Mouse (Mus musculus): ENCODE data around the gene Ubl4b. TPM values are rescaled to one million over a fixed set of nuclear protein-coding genes. Genes with fewer than 3 reads are reported as not detected.

Ubl4b gene
- polyA plus RNA-seq, 2 experiments = 0.31 TPM; not detected in 1

DNA sequence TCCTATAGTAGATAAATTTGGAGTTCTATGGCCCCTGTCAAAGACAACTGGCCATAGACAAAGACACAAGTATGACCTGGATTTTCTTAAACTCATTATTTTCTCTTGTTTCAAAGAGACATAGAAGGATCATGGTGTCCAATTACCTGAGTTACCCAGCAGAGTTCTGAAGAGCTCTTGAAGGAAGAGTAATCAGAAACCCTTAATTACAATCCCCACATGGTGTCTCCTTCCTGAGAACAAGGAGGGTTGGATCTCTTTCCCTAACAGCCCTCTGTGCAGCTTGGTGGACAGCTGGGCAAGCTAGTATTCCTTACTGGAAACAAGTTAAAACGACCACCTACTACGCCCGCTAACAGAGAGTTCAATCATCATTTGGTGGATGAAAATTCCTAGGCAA lies 43.5 kb downstream of the Ubl4b start:
- no peaks in the 10 kb centered on the region for H3K36me3 ChIP-seq (ENCODE audit: control insufficient read depth, insufficient read depth, low read length)
- DNase-seq (ENCODE audit: low spot score) (no peak), ATAC-seq (ENCODE audit: low FRiP score, low read depth) (no peak)
- 68% methylated on average over 3 of the region's 3 CpGs for WGBS
- peaks cover 12% of the 10 kb centered on the region for H3K4me1 ChIP-seq (ENCODE audit: control insufficient read depth, insufficient read depth, low read length)
- no peak overlapping the region for H3K9ac ChIP-seq (ENCODE audit: low read depth, low read length, severe bottlenecking)
- no peaks in the 10 kb centered on the region for H3K9me3 ChIP-seq (ENCODE audit: control insufficient read depth, low read length)
- no peak overlapping the region for H3K27ac ChIP-seq (replicated peaks; ENCODE audit: low read depth, low read length)
- H3K4me2 ChIP-seq (replicated peaks; ENCODE audit: low read depth, low read length, severe bottlenecking) = no peak overlapping the region
- no peak overlapping the region for H3K4me3 ChIP-seq (replicated peaks; ENCODE audit: low read length)
- H3K27me3 ChIP-seq (ENCODE audit: control insufficient read depth, insufficient read depth, low read length) = peaks cover 12% of the 10 kb centered on the region; the same call in 1 of the 2 replicates
- no peak for TF ChIP-seq POLR2A (IDR thresholded peaks at IDR 0.05; ENCODE audit: borderline replicate concordance, extremely low read depth, insufficient read depth, insufficient read length)

DNA sequence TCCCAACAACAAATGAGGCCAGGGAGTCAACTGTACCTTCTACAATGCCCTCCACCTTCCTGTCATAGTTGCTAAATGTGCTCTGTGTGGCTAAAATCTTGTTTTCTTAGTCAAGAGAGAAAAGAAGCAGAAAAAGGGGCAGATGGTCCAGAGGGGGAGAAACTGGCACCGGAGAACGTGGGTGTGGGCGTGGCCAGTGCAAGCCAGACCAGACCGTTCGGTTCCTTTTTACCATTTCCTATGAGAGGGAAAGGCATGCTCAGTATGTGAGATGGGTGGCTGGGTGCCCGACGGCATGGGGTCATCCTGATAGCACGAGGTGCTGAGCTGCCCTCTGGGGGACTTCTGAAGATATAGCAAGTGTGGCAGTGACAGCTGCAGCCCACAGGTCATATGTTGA lies 46.2 kb downstream of the Ubl4b start:
- no peaks in the 10 kb centered on the region for H3K27me3 ChIP-seq (ENCODE audit: control insufficient read depth, insufficient read depth, low read length)
- H3K36me3 ChIP-seq (ENCODE audit: control insufficient read depth, insufficient read depth, low read length) = no peaks in the 10 kb centered on the region
- no peaks in the 10 kb centered on the region for H3K9me3 ChIP-seq (ENCODE audit: control insufficient read depth, low read length)

GRCm38 (mm10) chr3:107507966-107508365 lies 46.9 kb downstream of the Ubl4b start:
- H3K9me3 ChIP-seq (ENCODE audit: control insufficient read depth, low read length) = no peaks in the 10 kb centered on the region
- H3K27ac ChIP-seq (replicated peaks; ENCODE audit: low read depth, low read length) = no peak overlapping the region
- H3K4me2 ChIP-seq (replicated peaks; ENCODE audit: low read depth, low read length, severe bottlenecking) = no peak overlapping the region
- H3K4me3 ChIP-seq (replicated peaks; ENCODE audit: low read length) = no peak overlapping the region
- peaks cover 22% of the 10 kb centered on the region for H3K4me1 ChIP-seq (ENCODE audit: control insufficient read depth, insufficient read depth, low read length)
- no peak for TF ChIP-seq POLR2A (IDR thresholded peaks at IDR 0.05; ENCODE audit: borderline replicate concordance, extremely low read depth, insufficient read depth, insufficient read length)
- H3K9ac ChIP-seq (ENCODE audit: low read depth, low read length, severe bottlenecking) = no peak overlapping the region
- DNase-seq (ENCODE audit: low spot score) = no peak
- 38% methylated on average over 9 of the region's 9 CpGs for WGBS
- H3K27me3 ChIP-seq (ENCODE audit: control insufficient read depth, insufficient read depth, low read length) = no peaks in the 10 kb centered on the region
- no peaks in the 10 kb centered on the region for H3K36me3 ChIP-seq (ENCODE audit: control insufficient read depth, insufficient read depth, low read length)
- ATAC-seq (ENCODE audit: low FRiP score, low read depth) = no peak

More for the DNA sequence above, 46.2 kb downstream of the Ubl4b start:
- Histone ChIP-seq H3K4me2 (replicated peaks; ENCODE audit: low read depth, low read length, severe bottlenecking) (no peak overlapping the region), H3K4me1 (ENCODE audit: control insufficient read depth, insufficient read depth, low read length) (peaks cover 22% of the 10 kb centered on the region), H3K27ac (replicated peaks; ENCODE audit: low read depth, low read length) (no peak overlapping the region), H3K9ac (ENCODE audit: low read depth, low read length, severe bottlenecking) (no peak overlapping the region), H3K4me3 (replicated peaks; ENCODE audit: low read length) (no peak overlapping the region)
- no peak for ATAC-seq (ENCODE audit: low FRiP score, low read depth)
- no peak for DNase-seq (ENCODE audit: low spot score)
- no peak for TF ChIP-seq POLR2A (IDR thresholded peaks at IDR 0.05; ENCODE audit: borderline replicate concordance, extremely low read depth, insufficient read depth, insufficient read length)
- 53% methylated on average over 8 of the region's 8 CpGs for WGBS

DNA sequence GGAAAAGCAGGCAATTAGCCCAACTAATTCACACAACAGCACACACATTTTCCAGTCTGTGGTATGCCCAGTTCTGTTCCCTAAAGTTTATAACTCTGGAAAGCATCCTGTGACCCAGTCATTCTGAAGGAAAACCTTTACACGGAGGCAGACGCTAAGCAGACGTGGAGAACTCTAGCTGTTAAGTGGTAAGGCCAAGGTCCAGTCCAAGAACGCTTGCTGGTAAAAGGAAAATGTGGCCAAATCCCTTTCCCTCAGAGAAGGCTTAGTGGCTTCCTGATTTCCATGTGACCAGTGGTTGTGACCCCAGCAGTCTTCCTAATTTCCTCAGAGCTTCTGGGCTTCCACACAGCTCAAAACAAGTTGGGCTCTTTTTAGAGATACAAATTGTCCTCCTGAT lies 48.3 kb downstream of the Ubl4b start:
- Histone ChIP-seq H3K27ac (replicated peaks; ENCODE audit: low read depth, low read length) (no peak overlapping the region), H3K9ac (ENCODE audit: low read depth, low read length, severe bottlenecking) (no peak overlapping the region), H3K9me3 (ENCODE audit: control insufficient read depth, low read length) (no peaks in the 10 kb centered on the region), H3K4me3 (replicated peaks; ENCODE audit: low read length) (no peak overlapping the region), H3K4me1 (ENCODE audit: control insufficient read depth, insufficient read depth, low read length) (peaks cover 22% of the 10 kb centered on the region), H3K27me3 (ENCODE audit: control insufficient read depth, insufficient read depth, low read length) (no peaks in the 10 kb centered on the region), H3K4me2 (replicated peaks; ENCODE audit: low read depth, low read length, severe bottlenecking) (no peak overlapping the region), H3K36me3 (ENCODE audit: control insufficient read depth, insufficient read depth, low read length) (no peaks in the 10 kb centered on the region)
- ATAC-seq (ENCODE audit: low FRiP score, low read depth) (no peak), DNase-seq (ENCODE audit: low spot score) (no peak)
- 48% methylated on average over 4 of the region's 4 CpGs for WGBS
- no peak for TF ChIP-seq POLR2A (IDR thresholded peaks at IDR 0.05; ENCODE audit: borderline replicate concordance, extremely low read depth, insufficient read depth, insufficient read length)

DNA sequence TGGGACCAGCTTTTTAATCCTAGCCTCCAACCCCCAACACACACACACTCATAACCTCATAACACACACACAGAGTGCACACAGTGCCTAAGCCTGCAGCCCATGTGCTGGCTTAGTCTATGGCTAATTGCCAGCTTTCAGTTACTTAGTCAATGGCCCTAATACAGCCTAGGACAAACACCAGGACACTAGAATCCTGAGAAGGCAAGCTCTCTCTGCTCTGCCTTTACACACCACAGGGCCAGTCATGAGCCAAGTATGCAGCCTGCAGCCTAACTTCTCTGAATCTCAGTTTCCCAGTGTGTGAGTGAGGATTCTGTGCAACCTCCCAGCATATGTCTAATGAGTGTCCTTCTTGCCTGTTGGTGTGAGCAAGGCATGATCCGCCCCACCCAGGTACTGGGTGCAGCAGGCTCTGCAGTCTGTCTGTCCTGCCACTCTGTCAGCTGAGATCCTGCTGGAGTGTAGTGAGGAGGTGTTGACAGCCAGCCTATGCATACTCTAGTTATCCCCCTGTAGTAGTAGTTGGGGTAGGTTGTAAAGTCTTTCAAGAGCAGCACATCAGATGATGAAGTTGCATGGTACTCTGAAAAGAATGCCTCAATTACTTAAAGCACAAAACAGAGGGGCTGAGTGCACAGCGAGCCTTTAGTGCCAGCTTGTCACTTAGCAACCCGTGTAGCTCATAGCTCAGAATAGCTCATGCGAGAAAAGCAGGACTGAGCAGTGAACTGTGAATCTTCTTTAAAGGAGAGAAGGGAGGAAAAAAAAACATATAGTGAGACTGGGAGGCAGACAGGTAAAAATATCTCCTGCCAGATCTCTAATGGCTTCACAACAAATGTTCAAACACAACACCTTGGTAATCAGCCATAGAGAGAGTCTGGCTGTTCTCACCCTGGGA lies 49.2 kb downstream of the Ubl4b start:
- Histone ChIP-seq H3K9ac (ENCODE audit: low read depth, low read length, severe bottlenecking) (no peak overlapping the region), H3K4me3 (replicated peaks; ENCODE audit: low read length) (no peak overlapping the region), H3K9me3 (ENCODE audit: control insufficient read depth, low read length) (0 out of 2 replicates have a peak, but pooled peaks cover 3% of the 10 kb centered on the region), H3K4me1 (ENCODE audit: control insufficient read depth, insufficient read depth, low read length) (peaks cover 22% of the 10 kb centered on the region), H3K27ac (replicated peaks; ENCODE audit: low read depth, low read length) (no peak overlapping the region), H3K27me3 (ENCODE audit: control insufficient read depth, insufficient read depth, low read length) (no peaks in the 10 kb centered on the region), H3K36me3 (ENCODE audit: control insufficient read depth, insufficient read depth, low read length) (no peaks in the 10 kb centered on the region), H3K4me2 (replicated peaks; ENCODE audit: low read depth, low read length, severe bottlenecking) (no peak overlapping the region)
- 75% methylated on average over 4 of the region's 4 CpGs for WGBS
- TF ChIP-seq POLR2A (IDR thresholded peaks at IDR 0.05; ENCODE audit: borderline replicate concordance, extremely low read depth, insufficient read depth, insufficient read length) = no peak
- DNase-seq (ENCODE audit: low spot score) = no peak
- no peak for ATAC-seq (ENCODE audit: low FRiP score, low read depth)

Measured in limb, embryonic 14.5 days (tissue).